Mouse (Mus musculus) CH12.LX (cell line): ENCODE results near the gene Mrpl2. TPM values are rescaled to one million over a fixed set of nuclear protein-coding genes. Genes with fewer than 3 reads are reported as not detected.

Experiments
- DNase-seq: peaks from one replicate; pipeline ENCODE4 v3.0.0-alpha.2; 2013; ENCODE audit errors: extremely low read depth
- H3K27ac ChIP-seq: 2 replicates; pipeline ENCODE4 v1.5.1; 2012; ENCODE audit warnings: low read depth, mild to moderate bottlenecking, control low read depth, moderate library complexity; ENCODE audit not compliant: insufficient read depth
- H3K27me3 ChIP-seq: replicated peaks from 2 replicates; pipeline ENCODE3; 2012; ENCODE audit warnings: inconsistent platforms
- H3K36me3 ChIP-seq, 2 experiments: replicated peaks in 1 of 2; 2 replicates each; pipeline versions ENCODE3 to v1.6.1; 2012; ENCODE audit warnings: inconsistent platforms in 1 of 2, low read length in 1 of 2, mild to moderate bottlenecking in 1 of 2, mixed read lengths in 1 of 2, moderate library complexity in 1 of 2; ENCODE audit not compliant: control insufficient read depth in 1 of 2, insufficient read depth in 1 of 2
- H3K4me1 ChIP-seq, 2 experiments: 2 replicates each; pipeline ENCODE4 v1.6.1; 2012; ENCODE audit warnings: inconsistent platforms in 1 of 2, moderate library complexity in 1 of 2; ENCODE audit not compliant: insufficient read depth in 2 of 2, control insufficient read depth in 1 of 2
- H3K4me2 ChIP-seq: 2 replicates; pipeline ENCODE4 v1.6.1; 2012; ENCODE audit warnings: low read depth, mild to moderate bottlenecking, control low read depth; ENCODE audit not compliant: poor library complexity, insufficient read depth, severe bottlenecking
- H3K4me3 ChIP-seq, 3 experiments: fragments of 150-350 bp in 1 of 3; sonication (generic) in 1 of 3; replicated peaks in 1 of 3; 2 replicates each; pipeline versions ENCODE3 to v1.5.1; 2011 to 2012; ENCODE audit warnings: low read depth in 2 of 3, low read length in 2 of 3, mild to moderate bottlenecking in 2 of 3, moderate library complexity in 2 of 3, control low read depth in 1 of 3, improper control_type of control experiment in 1 of 3, inconsistent platforms in 1 of 3, mixed read lengths in 1 of 3; ENCODE audit not compliant: poor library complexity in 1 of 3
- H3K79me2 ChIP-seq: replicated peaks from 2 replicates; pipeline ENCODE4 v1.6.1; 2012; ENCODE audit warnings: mild to moderate bottlenecking, moderate library complexity; ENCODE audit not compliant: control insufficient read depth, poor library complexity, insufficient read depth, severe bottlenecking; ENCODE audit errors: extremely low read depth
- H3K9ac ChIP-seq: 2 replicates; pipeline ENCODE4 v1.6.1; 2012; ENCODE audit warnings: low read depth, mild to moderate bottlenecking, control low read depth, moderate library complexity; ENCODE audit not compliant: insufficient read depth
- H3K9me3 ChIP-seq: replicated peaks from 2 replicates; pipeline ENCODE3; 2012; ENCODE audit warnings: low read length, inconsistent platforms, mixed read lengths
- CTCF ChIP-seq, 2 experiments: IDR thresholded peaks in 1 of 2; conservative IDR thresholded peaks in 1 of 2; 2 replicates each; pipeline ENCODE4 v1.5.1; 2011 to 2012; ENCODE audit warnings: low read depth in 2 of 2, low read length in 2 of 2, improper control_type of control experiment in 1 of 2, inconsistent platforms in 1 of 2, mild to moderate bottlenecking in 1 of 2, moderate library complexity in 1 of 2
- E2F4 ChIP-seq: IDR thresholded peaks from 2 replicates; pipeline ENCODE4 v1.6.1; 2011; ENCODE audit warnings: low read depth, low read length, improper control_type of control experiment; ENCODE audit not compliant: insufficient replicate concordance
- ELF1 ChIP-seq: IDR thresholded peaks from 2 replicates; pipeline ENCODE4 v1.6.1; 2014; ENCODE audit warnings: low read depth, mild to moderate bottlenecking, inconsistent platforms, low read length, improper control_type of control experiment
- KAT2A ChIP-seq: IDR thresholded peaks from 2 replicates; pipeline ENCODE4 v1.6.1; 2012; ENCODE audit warnings: low read length, improper control_type of control experiment, inconsistent platforms; ENCODE audit not compliant: insufficient replicate concordance
- MAX ChIP-seq: IDR thresholded peaks from 2 replicates; pipeline ENCODE4 v1.6.1; 2011; ENCODE audit warnings: low read length, improper control_type of control experiment
- MEF2A ChIP-seq: IDR thresholded peaks from 2 replicates; pipeline ENCODE4 v1.6.1; 2014; ENCODE audit warnings: low read depth, mild to moderate bottlenecking, inconsistent platforms, low read length, improper control_type of control experiment, borderline replicate concordance
- MXI1 ChIP-seq: IDR thresholded peaks from 2 replicates; pipeline ENCODE4 v1.6.1; 2011; ENCODE audit warnings: mild to moderate bottlenecking, low read depth, low read length, improper control_type of control experiment
- NELFE ChIP-seq: IDR thresholded peaks from 2 replicates; pipeline ENCODE4 v1.6.1; 2011; ENCODE audit warnings: low read depth, low read length, improper control_type of control experiment
- PAX5 ChIP-seq: IDR thresholded peaks from 2 replicates; pipeline ENCODE4 v1.6.1; 2012; ENCODE audit warnings: low read length, inconsistent platforms, mixed read lengths
- RAD21 ChIP-seq: IDR thresholded peaks from 2 replicates; pipeline ENCODE4 v1.6.1; 2011; ENCODE audit warnings: low read depth, mild to moderate bottlenecking, low read length, improper control_type of control experiment, moderate library complexity
- RCOR1 ChIP-seq: conservative IDR thresholded peaks from 2 replicates; pipeline ENCODE4 v1.6.1; 2012; ENCODE audit warnings: low read depth, mild to moderate bottlenecking, inconsistent platforms, low read length, improper control_type of control experiment
- SMC3 ChIP-seq: IDR thresholded peaks from 2 replicates; pipeline ENCODE4 v1.6.1; 2011; ENCODE audit warnings: low read depth, low read length, improper control_type of control experiment
- TBP ChIP-seq: conservative IDR thresholded peaks from 2 replicates; pipeline ENCODE4 v1.6.1; 2011; ENCODE audit warnings: low read depth, low read length, improper control_type of control experiment
- USF2 ChIP-seq: conservative IDR thresholded peaks from 2 replicates; pipeline ENCODE4 v1.6.1; 2011; ENCODE audit warnings: low read depth, low read length, improper control_type of control experiment
- ZC3H11A ChIP-seq: IDR thresholded peaks from 2 replicates; pipeline ENCODE4 v1.6.1; 2012; ENCODE audit warnings: low read depth, mild to moderate bottlenecking, inconsistent platforms, low read length, improper control_type of control experiment
- ZKSCAN1 ChIP-seq: IDR thresholded peaks from 2 replicates; pipeline ENCODE4 v1.6.1; 2012; ENCODE audit warnings: low read depth, inconsistent platforms, low read length, improper control_type of control experiment, borderline replicate concordance
- dilution Hi-C: fragments of 300-500 bp; cut with MboI; formaldehyde crosslinking; loops from 2 replicates; pipeline ENCODE4 v1.14.3; 2020; ENCODE audit warnings: low sequenced_read_pairs; ENCODE audit not compliant: extremely low pct_unique_long_range_greater_than_20kb, extremely low pct_ligation_motif_present
- in situ Hi-C: fragments of 300-500 bp; cut with MboI; formaldehyde crosslinking; loops from 3 replicates; pipeline ENCODE4 v1.14.3; 2019; ENCODE audit warnings: low sequenced_read_pairs, low pct_ligation_motif_present, low pct_unique_long_range_greater_than_20kb, mixed read lengths
- polyA plus RNA-seq: library from polyadenylated mRNA; unstranded; fragments of >175 nt; gene quantifications from 2 replicates; pipeline ENCODE4 v1.2.1, GENCODE M21; 2012; ENCODE audit warnings: low read depth; ENCODE audit not compliant: insufficient read length
- total RNA-seq, 2 experiments: library from RNA; depleted of rRNA; stranded (reverse); fragments of 300-350 nt in 1 of 2; fragments of >200 nt in 1 of 2; gene quantifications; 2 replicates each; pipeline ENCODE4 v1.2.3; 2012 to 2014

Mrpl2 gene
- total and polyA plus RNA-seq, 3 experiments, result 130 to 238 (median 158) TPM

DNA sequence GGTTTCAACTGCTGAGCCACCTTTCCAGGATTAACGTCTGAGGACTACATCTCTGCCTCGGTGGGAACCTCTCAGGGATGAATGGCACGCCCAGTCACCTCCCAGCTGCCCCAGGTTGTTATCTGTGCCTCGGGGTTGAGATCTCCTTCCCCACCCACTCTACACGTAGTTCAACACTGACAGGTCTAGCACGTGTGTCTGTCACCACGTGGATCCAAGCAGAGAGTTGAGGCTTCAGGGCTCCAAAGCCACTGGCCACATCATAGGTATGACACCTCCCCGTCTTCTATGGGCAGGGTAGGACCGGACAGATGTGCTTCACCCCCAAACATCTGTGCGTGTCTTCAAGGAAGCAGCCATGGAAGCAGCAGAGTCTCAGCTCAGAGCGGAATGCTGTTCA lies 48.1 kb upstream of the Mrpl2 start:
- Histone ChIP-seq H3K9ac (no peak overlapping the region), H3K4me1 (no peaks in the 10 kb centered on the region), H3K4me2 (no peak overlapping the region), H3K9me3 (no peaks in the 10 kb centered on the region), H3K79me2 (no peaks in the 10 kb centered on the region), H3K27me3 (no peaks in the 10 kb centered on the region), H3K27ac (no peak overlapping the region), H3K36me3 (no peaks in the 10 kb centered on the region), H3K4me3 (no peak overlapping the region)
- in situ Hi-C loops, result no loop called here
- no peak for DNase-seq
- dilution Hi-C loops, result no loop called here
- TF ChIP-seq SMC3, result no peak
- TF ChIP-seq ZKSCAN1, result no peak

DNA sequence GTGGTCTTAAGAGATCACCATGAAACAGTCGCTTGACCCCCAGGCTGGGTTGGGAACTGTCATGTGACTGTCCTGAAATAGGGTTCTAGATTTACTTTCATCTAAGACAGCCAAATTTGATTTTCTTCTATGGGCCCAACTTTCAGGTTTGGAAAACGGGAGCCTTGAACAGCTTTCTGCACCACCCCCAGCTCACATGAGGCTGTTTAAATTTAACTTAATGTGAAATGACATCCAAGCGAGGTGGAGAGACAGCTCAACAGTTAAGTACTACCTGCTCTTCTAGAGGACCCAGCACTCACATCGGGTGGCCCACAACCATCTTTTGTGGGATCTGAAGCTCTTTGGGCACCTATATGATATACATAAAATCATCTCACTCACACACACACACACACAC lies 47.1 kb upstream of the Mrpl2 start:
- Histone ChIP-seq H3K79me2 (no peaks in the 10 kb centered on the region), H3K4me1 (no peaks in the 10 kb centered on the region), H3K36me3 (no peaks in the 10 kb centered on the region), H3K9me3 (no peaks in the 10 kb centered on the region), H3K27me3 (no peaks in the 10 kb centered on the region), H3K27ac (no peak overlapping the region), H3K4me2 (no peak overlapping the region), H3K9ac (no peak overlapping the region), H3K4me3 (no peak overlapping the region)
- no peak for TF ChIP-seq SMC3
- no peak for TF ChIP-seq MEF2A
- TF ChIP-seq RCOR1, result no peak
- no peak for TF ChIP-seq ELF1
- no peak for TF ChIP-seq ZC3H11A
- TF ChIP-seq RAD21, result no peak
- no peak for TF ChIP-seq MAX
- TF ChIP-seq KAT2A, result no peak
- TF ChIP-seq PAX5, result no peak
- TF ChIP-seq USF2, result no peak
- TF ChIP-seq NELFE, result no peak
- DNase-seq, result no peak
- dilution Hi-C loops, result no loop called here
- in situ Hi-C loops, result no loop called here

DNA sequence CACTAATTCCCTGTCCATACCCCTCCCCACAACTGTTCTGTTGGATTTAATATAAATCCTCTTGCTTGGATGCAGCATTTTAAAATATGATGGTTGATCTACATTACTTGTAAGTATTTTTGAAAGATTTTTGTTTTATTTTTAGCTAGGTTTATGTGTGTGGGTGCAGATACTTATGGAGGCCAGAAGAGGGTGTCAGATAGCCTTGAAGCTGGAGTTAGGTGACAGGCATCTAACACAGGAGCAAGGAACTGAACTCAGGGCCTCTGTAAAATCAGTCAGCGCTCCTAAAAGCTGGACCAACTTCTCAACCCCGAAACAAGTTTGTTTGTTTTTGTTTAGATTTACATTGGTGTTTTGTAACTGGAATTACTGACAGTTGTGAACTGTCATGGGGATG lies 45.5 kb upstream of the Mrpl2 start:
- Histone ChIP-seq H3K79me2 (no peaks in the 10 kb centered on the region), H3K9ac (no peak overlapping the region), H3K4me3 (no peak overlapping the region), H3K9me3 (no peaks in the 10 kb centered on the region), H3K4me2 (no peak overlapping the region), H3K4me1 (no peaks in the 10 kb centered on the region), H3K36me3 (no peaks in the 10 kb centered on the region), H3K27me3 (no peaks in the 10 kb centered on the region), H3K27ac (no peak overlapping the region)
- TF ChIP-seq RAD21 (peak; percentile 67), TBP (no peak), MAX (no peak), CTCF (conservative IDR thresholded peaks at IDR 0.05 in 1 of 2, IDR thresholded peaks at IDR 0.05 in 1 of 2; ENCODE audit: low read depth in 2 of 2, low read length in 2 of 2) (peak in 1 of 2 experiments; percentile 64; a peak in 2 of 4 replicates), E2F4 (no peak), MXI1 (no peak), SMC3 (peak; percentile 60)
- DNase-seq, result peak; percentile 34
- dilution Hi-C loops (no loop called here), in situ Hi-C loops (no loop called here)
